Mouse (Mus musculus) ovary, postnatal 14 days (tissue): ENCODE measurements around the gene Syce2.
"Not testable (repeated sequence)": the region's sequence is repeated elsewhere in the genome, so short reads cannot be mapped to it uniquely, and the experiment has no call there.

Experiments used
- DNase-seq: peaks from one replicate; pipeline ENCODE4 v3.0.0; 2022; ENCODE audit warnings: low spot score

Syce2 gene

DNA sequence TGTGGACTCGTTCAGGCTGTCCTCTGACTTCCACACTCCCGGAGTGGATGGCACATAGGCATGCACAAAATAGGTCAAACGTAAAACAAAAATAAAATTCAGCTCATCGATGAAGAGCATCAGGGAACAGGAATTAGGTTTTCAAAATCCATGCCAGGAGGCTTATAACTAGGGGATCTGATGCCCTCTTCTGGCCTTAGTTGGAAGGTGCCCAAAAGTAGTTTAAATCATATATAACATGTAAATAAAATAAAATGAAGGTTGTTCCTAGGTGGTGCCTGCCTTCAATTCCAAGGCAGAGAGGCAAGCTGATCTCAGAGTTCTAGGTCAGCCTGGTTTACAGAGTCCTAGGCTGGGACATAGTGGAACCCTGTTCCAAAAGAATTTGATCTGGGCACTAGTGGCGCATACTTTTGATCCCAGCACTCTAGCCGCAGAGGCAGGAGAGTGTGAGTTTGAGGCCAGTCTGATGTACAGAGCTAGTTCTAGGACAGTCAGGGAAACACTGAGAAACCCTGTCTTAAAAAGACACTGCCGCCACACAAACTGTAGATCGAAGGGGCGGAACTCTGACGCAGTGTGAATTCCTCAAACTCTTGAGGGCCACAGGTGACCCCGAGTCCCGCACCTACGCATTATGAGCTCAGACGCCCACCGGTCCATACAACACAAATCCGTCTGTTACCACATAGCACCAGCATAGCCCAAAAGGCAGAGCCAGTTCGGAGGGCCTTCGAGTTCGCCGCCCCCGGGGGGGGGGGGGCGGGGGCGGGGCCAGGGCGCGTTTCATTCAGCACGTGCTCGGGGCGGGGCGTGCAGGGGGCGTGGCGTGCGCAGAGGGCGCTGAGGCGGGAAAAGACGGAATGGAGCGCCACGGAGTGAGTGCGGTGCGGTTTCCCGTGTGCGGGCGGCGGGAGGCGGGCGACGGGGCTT lies at the start of gene Syce2:
Syce2 (plus strand) TSS at position 736 of the 933 bp plus-strand sequence.
- peak; percentile 74 for DNase-seq

DNA sequence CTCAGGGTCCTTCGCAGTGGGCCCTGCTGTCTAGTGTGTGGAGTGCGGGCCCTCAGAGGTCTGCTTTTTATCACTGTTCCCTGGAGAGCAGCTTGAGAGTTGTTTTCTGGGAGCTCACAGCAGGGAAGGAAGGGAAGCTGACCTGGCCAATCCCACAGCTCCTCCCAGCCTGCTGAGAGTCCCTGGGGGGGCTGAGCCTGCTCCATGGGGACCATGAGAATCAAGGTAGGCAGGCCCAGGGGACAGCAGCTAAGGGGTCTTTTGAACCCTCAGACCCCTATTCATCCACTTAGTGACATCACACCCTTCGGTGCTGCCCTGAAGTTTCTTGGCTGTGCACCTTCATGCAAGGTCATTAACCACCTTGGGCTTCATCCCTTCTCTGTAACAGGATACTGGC lies 49.2 kb upstream of the Syce2 start, which contains the start of gene Dand5:
Dand5 (minus strand) TSS at position 101 of the 400 bp plus-strand sequence.
- DNase-seq: no peak

DNA sequence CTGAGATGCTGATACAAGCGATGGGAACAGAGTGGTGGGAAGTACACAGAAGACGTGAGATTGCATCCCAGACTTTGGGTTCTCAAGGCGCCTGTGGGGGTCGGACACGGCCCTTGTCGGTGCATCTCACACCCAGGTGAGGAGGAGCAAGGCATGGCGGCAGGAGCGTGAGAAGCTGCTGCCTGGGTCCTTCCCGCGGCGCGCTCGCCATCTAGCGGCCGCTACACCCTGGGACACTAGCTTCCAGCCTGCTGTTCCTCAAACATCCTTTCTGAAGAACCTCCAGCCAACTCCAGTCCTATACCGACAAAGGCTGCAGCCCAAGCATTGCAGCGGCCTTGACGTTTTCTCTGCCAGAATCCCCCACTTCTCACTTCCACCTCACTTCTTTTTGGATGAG lies 48.3 kb upstream of the Syce2 start:
- DNase-seq: no peak

DNA sequence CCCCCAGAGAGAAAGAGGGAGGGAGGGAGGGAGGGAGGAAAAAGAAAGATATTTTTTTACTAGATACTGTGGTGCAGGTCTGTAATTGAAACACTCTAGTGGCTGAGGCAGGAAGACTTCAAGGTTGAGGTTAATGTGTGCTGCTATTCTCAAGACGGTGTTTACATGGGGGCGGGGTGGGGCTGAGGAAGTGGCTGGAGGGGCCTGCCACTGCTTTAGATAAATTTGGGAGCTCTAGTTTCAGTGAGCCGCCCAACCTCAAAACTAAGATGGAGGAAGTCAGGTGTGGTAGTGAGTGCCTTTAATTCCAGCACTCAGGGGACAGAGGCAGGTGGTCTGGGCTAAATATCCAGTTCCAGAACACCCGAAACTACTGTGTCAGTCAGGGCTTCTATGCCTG lies 46.3 kb upstream of the Syce2 start:
- DNase-seq: no peak

DNA sequence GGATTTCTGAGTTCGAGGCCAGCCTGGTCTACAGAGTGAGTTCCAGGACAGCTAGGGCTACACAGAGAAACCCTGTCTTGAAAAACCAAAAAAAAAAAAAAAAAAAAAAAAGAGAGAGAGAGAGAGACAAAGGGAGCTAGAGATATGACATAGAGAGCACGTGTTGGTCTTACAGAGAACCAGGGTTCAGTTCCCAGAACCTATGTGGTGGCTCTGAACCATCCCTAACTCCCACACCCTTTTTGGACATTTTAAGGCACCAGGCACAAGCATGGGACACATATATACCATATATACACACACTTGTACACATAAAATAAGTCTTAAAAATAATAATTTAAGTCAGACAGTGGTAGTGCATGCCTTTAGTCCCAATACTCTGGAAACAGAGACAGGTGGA lies 45.4 kb upstream of the Syce2 start:
- DNase-seq: not testable (repeated sequence)

DNA sequence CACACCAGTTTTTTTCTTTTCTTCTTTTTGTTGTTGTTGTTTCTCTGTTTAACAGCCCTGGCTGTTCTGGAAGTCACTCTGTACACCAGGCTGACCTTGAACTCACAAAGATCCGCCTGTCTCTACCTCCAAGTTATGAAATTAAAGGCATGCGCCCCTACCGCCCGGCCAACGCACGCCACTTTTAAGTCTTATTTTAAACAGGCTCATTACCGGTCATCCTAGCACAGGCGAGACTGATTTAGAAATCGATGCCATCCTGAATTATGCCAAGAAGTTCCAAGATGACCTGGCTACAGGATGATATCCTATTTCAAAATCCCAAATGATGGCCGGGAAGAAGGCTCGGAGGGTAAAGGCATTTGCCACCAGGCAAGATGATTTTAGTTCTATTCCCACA lies 40.4 kb upstream of the Syce2 start, which contains the start of gene Gadd45gip1:
Gadd45gip1 (plus strand) TSS at position 33 of the 400 bp plus-strand sequence.
- DNase-seq: no peak

DNA sequence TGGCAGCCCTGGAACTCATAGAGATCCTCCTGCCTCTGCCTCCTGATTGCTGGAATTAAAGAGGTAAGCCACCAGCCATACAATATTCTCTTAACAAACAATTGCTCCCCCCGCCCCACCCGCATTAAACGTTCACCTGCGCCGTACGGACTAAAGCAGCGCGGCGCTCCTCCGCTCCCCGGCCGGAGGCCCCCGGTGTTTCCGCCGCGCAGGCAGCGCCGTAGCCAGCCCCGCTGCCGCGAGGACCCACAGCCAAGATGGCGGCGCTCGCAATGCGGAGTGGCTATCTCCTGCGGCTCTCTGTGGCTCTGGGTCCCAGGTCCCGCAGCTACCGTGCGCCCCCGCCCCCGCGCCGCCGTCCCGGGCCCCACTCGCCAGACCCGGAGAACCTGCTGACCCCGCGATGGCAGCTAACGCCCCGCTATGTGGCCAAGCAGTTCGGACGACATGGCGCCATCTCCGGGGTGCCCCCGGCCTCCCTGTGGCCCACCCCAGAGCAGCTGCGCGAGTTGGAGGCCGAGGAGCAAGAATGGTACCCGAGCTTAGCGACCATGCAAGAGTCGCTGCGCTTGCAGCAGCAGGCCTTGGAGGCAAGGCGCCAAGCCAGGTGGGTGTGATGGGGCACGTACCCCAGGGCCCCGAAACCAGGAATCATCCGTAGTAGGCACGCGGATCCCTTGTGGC lies 39.7 kb upstream of the Syce2 start:
- DNase-seq: peak; percentile 79

DNA sequence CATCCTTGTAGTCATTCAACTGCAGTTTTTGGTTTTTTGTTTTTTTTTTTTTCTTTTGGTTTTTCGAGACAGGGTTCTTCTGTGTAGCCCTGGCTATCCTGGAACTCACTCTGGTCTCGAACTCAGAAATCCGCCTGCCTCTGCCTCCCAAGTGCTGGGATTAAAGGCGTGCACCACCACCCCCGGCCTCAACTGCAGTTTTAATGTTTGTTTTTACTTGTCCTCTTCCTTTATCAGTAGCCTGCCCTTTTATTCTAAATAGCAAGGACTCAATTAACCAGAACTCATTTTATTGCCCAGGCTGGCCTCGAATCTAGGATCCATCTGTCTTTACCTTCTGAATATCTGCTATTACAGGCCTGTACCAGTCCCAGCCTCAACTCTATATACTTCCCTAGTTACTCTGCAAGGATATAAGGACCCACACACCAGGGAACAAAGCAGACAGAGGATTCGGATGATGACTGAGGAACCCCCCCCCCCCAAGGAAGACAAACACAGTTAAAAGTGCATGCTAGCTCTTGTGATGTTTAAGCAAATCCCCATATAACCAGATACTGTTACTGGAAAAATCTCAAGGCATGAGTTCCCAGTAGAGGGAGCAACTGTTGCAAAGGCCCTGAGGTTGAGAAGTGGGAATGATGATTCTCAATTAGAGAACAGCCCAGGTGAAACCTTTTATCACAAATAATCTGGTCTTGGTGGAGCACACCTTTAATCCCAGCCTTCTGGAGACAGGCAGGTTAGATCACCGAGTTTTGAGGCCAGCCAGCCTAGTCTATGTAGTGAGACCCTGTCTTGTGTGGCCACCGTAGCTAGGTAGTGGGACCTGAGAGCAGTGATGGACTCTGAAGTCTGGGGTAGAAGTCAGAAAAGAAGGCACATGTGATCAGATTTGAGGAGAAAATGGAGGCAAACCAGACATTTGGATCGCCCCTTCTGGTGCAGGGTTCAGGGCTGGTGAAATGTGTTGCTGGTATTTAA lies 38.9 kb upstream of the Syce2 start:
- no peak for DNase-seq

DNA sequence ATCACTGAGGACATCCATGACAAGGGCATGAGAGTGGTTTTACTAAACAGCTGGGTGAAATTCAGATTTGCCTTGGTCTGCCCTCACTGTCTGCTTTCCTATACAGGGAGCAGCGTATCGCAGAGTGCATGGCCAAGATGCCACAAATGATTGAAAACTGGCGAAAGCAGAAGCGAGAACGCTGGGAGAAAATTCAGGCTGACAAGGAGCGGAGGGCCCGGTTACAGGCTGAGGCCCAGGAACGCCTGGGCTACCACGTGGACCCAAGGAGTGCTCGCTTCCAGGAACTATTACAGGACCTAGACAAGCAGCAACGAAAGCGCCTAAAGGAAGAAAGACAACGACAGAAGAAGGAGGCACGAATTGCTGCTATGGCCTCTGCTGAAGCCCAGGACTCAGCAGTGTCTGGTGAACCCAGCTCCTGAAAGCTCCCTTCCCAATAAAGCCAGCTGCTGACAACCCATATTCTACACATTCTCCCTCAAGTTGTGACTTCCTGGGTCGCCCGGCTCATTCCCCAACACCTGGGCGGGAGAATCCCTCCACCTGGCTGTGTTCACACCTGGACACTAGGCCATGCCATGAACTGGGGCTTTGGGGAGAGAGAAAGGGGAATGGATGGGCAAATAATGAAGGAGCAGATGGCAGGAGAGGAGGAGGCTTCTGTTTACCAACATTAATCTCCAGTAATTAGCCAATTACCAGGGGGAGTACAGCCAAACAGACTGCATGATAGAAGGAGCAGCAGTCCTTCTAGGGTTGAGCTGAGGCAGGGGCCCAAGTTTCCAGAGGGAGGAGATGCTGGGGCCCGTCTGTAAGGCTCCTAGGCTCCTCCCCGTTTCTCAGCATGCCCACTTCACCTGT lies 37.7 kb upstream of the Syce2 start:
- no peak for DNase-seq

DNA sequence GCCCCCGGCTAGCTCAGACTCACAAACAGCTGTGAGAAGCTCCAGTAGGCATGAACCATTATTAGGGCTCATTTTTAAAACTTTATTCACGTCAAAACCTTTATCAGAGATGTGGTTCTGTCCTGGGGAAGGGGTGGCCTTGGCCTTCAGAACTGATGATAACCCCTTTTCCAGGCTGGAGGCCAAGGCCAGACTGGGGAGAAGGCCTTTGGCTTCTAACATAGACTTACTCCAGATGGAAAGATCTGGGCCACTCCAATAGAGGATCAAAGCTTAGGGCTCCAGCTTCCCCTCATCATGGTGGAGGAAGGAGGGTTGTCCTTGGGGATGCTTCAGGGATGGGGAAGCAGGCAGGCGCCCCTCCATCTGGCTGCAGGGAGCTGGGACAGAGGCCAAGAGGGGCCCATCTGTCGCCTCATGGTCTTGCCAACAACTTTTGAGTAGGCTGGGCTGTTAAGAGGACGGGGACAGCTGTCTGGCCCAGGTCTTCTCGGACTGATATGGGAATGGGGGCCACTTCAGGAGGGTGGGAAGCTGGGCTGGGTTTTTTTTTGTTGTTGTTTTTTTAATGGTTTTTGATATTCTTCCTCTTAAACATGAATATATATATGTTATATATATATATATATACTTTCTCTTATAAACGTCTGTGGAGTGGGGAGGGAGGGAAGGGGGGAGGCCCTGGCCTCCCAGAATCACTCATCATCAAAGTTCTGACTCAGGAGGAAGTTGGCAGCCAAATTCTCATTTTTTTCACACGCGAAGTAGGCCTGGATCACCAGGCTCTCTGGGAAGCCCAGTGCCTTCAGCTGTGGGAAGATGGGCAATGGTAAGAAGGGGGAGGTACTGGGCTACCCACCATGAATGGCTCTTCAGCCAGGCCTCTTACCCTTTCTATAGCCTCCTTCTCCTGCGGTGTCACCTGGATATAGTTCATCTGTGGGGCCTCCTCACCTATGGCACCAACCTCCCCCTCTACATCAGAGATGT lies 36.8 kb upstream of the Syce2 start:
- no peak for DNase-seq

DNA sequence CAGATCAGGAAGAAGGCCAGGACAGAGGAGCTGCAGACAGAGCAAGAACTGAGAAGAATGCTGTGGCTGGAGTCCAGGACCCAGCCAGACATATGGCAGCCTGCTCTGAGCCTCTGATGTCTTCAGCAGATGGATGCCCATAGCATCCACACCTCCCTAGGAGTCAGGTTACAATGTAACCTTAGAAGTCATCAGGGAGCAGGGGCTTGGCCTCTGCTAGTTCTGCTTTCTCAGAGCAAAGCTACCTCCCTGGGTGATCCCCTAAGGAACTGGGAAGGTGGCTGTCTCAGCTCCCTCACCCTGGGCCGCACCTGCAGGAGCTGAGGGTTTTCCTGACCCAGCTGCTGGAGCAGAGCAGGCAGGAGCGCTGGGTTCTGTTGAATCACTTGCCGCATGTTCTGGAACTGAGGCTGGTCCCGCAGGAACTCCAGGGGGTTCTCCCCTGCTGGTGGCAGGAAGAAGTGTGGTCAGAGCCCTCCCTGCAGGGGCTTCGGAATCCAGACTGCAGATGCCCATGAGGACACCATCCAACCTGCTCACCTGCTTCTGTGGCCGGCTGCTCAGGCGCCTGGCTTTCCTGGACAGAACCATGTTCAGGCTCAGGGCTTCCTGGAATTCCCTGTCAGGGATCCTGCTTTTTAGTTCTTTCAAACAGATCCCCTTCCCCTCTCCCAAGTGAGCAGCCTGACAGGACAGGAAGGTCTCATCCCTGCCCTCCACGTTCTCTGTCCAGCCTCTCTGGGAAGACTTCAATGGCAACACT lies 34.6 kb upstream of the Syce2 start:
- DNase-seq: no peak

DNA sequence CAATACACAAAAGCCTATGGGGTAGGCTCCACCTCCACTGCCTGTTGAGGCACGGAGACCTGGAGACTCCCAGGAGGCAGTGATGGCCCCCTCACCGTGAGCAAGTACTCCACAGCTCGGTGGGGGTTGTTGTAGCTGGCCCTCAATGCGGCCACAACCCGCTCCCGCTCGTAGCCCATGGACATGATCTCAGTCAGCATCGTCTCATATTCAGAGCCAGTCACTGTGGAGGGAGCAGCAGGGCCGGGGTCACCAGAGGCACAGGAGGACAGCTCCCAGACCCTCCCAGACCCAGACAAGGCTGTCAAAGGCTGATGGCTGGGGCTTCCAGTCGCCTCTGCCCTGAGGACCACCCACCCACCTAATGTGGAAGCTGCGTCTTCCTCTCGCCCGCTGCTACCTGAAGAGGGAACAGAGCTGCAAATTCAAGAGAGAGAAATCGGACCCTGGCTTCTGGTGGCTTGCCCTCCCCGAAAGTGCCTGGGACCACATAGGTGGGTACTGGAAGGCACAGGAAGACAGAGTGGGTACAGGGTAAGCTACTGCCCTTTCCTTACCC lies 33.9 kb upstream of the Syce2 start:
- no peak for DNase-seq

DNA sequence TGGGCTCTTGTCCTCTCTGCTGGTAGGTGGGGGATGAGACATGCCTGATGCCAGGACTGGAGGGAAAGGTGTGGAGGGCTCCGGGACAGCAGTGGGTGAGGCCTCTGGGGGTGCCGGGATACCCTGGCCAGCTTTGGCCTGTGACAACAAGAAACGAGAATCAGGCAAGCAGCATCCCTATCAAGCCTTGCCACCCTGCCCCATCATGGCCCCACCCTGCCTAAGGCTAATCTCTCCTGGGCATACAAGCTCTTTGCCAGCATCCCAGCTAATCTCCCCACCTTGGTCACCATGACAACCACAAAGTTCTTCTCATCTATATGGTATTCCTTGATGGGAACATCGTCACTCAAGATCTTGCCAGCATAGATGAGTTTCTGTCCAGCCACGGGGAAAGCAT lies 33.4 kb upstream of the Syce2 start:
- no peak for DNase-seq

DNA sequence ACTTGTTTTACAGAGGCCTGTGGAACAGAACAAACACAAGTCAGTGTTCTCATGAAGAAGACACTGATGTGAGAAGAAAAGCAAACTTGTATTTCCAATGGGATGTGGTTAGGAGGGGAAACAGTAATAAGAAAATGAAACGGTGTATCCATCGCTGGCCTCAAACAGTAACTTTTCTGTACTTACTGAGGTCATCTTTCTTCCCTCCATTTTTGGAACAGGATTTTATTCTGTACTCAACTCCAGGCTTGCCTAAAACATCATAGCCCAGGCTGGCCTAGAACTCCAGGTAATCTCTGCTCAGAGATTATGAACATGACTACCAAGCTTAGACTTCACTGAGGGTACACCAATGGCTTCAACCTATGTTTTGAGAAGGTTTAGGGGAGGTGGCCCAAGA lies 32.5 kb upstream of the Syce2 start:
- DNase-seq: no peak

DNA sequence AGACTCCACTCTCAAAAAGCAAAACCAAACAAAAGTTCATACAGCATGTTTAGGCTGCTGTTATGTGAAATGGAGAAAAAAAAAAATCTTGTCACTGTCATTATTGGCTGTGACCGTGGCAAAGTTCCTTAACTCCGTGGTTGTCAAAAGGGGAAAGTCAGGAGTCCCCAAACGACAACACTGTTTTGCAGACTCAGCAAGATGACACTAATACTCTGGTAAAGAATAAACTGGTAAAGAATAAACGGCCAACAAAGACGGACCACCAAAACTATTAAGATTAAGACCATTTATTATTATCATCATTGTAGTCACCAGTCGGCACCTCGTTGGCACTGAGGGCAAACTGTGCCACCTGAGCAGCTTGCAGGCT lies 32.0 kb upstream of the Syce2 start:
- DNase-seq: no peak

DNA sequence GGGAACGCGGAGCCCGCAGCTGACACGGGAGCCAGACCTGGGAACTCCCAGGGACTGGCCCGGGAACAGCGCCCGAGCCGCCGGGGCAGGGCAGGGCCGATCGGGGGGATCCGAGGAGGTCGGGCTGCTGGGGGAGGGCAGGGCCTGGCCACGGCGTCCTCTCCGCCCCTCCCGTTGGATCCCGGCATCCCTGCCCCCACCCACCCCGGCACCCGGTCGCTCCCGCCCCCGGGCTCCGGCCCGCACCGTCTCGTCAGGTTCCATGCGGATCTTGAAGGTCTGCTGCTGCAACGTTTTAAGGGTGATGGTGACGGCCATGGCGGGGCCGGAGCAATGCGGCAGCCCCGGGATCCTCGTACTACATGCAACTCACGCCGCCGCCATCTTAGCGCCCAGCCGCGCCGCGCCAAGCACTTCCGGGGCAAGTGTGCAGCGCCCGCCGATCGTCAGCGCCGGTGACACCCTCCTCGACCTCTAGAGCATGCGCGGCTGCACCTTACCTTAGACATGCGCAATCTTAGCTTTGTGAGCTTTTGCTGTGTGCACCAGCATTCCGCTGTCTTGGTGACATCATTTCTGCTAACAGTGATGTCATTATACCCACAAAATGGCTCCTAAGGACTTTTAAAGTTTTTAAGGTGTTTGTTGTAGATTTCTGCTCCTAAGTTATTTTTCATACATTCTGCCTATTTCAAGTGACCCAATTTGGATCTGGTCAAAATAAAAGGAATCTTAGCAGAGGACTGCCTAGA lies 31.5 kb upstream of the Syce2 start, which contains the start of gene Rad23a:
Rad23a (minus strand) TSS at position 418 of the 752 bp plus-strand sequence.
- peak; percentile 82 for DNase-seq

DNA sequence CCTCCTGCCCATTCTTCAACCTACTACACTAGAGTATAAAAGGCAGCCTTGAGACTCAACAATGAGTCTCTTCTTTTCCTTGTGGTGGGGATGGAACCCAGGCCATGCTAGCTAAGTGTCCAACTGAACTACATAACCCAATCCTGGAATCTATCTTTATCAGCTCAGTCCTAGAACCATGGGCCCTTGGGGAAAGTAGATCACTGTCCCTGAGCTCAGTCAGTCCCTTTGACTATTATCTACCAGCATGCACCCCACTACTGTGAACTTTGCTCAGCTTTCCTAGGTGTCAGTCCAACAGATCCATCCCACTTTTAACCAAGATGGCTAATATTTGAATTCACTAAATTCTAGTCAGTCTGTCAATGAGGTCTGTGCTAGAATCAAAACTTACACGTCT lies 30.4 kb upstream of the Syce2 start:
- no peak for DNase-seq
